Mouse (Mus musculus) embryo, embryonic 10 days (tissue): Measurements from ENCODE around the gene Creb3l1.

Source experiments
- DNase-seq: peaks from one replicate; pipeline ENCODE4 v3.0.0-alpha.2; 2015; ENCODE audit warnings: low spot score

The Creb3l1 gene

GRCm38 (mm10) chr2:91944170-91944950, 79.9 kb downstream of the Creb3l1 start:
- peak; percentile 89 for DNase-seq

GRCm38 (mm10) chr2:91942356-91942755, 81.9 kb downstream of the Creb3l1 start:
- no peak for DNase-seq

- no peak for DNase-seq
These were observed 84.9 kb downstream of the Creb3l1 start for GRCm38 (mm10) chr2:91939303-91939935.

- DNase-seq = no peak
These were observed 88.1 kb downstream of the Creb3l1 start for GRCm38 (mm10) chr2:91936154-91936553.

- DNase-seq = no peak
These were observed 89.3 kb downstream of the Creb3l1 start for GRCm38 (mm10) chr2:91934826-91935525.

- peak; percentile 56 for DNase-seq
These were observed 90.3 kb downstream of the Creb3l1 start for GRCm38 (mm10) chr2:91934016-91934415.

- peak; percentile 80 for DNase-seq
These were observed 90.8 kb downstream of the Creb3l1 start for GRCm38 (mm10) chr2:91933471-91933870.

GRCm38 (mm10) chr2:91932737-91933350, 91.5 kb downstream of the Creb3l1 start:
- DNase-seq = peak; percentile 57
